Mouse (Mus musculus) liver, embryonic 14.5 days (tissue): ENCODE results near the gene Slc16a5. TPM values are rescaled to one million over a fixed set of nuclear protein-coding genes. Genes with fewer than 3 reads are reported as not detected.

Experiments used
- ATAC-seq: fragments of 200-750 bp; cut with Nextera tagmentation; 2 replicates; pipeline ENCODE4 v1.8.0; 2017; ENCODE audit warnings: moderate number of reproducible peaks, mild to moderate bottlenecking, moderate library complexity; ENCODE audit not compliant: insufficient read depth
- DNase-seq, 3 experiments: peaks; one replicate each; pipeline ENCODE4 v3.0.0-alpha.2; 2012 to 2013; ENCODE audit warnings: low read depth in 3 of 3, low spot score in 3 of 3
- H3K27ac ChIP-seq: fragments of 300-500 bp; sonication (generic); 2 replicates; pipeline ENCODE4 v1.5.1; 2014; ENCODE audit warnings: moderate library complexity, mild to moderate bottlenecking, control low read depth, inconsistent platforms
- H3K27me3 ChIP-seq: fragments of 300-500 bp; sonication (generic); 2 replicates; pipeline ENCODE4 v1.6.1; 2014; ENCODE audit warnings: mild to moderate bottlenecking, low read length, moderate library complexity; ENCODE audit not compliant: control insufficient read depth, insufficient read depth
- H3K36me3 ChIP-seq: fragments of 300-500 bp; sonication (generic); replicated peaks from 2 replicates; pipeline ENCODE4 v1.6.1; 2014; ENCODE audit warnings: low read depth; ENCODE audit not compliant: control insufficient read depth, insufficient read depth
- H3K4me1 ChIP-seq, 2 experiments: fragments of 200-500 bp in 1 of 2; fragments of 300-500 bp in 1 of 2; sonication (generic) in 1 of 2; replicated peaks; 2 replicates each; pipeline ENCODE4 v1.6.1; 2012 to 2014; ENCODE audit warnings: antibody characterized with exemption in 1 of 2, inconsistent platforms in 1 of 2, low read length in 1 of 2; ENCODE audit not compliant: control insufficient read depth in 2 of 2, insufficient read depth in 2 of 2
- H3K4me2 ChIP-seq: fragments of 300-500 bp; sonication (generic); 2 replicates; pipeline ENCODE4 v1.6.1; 2014; ENCODE audit warnings: low read depth, mild to moderate bottlenecking, control low read depth, moderate library complexity
- H3K4me3 ChIP-seq, 2 experiments: fragments of 200-500 bp in 1 of 2; fragments of 300-500 bp in 1 of 2; sonication (generic) in 1 of 2; 2 replicates each; pipeline ENCODE4 v1.5.1; 2012 to 2014; ENCODE audit warnings: low read depth in 2 of 2, low read length in 2 of 2, mild to moderate bottlenecking in 2 of 2, control low read depth in 1 of 2, inconsistent platforms in 1 of 2, moderate library complexity in 1 of 2; ENCODE audit not compliant: insufficient read depth in 1 of 2
- H3K9ac ChIP-seq: fragments of 300-500 bp; sonication (generic); replicated peaks from 2 replicates; pipeline ENCODE4 v1.6.1; 2014; ENCODE audit warnings: mild to moderate bottlenecking, control low read depth, moderate library complexity
- H3K9me3 ChIP-seq: fragments of 300-500 bp; sonication (generic); 2 replicates; pipeline ENCODE4 v1.6.1; 2016; ENCODE audit warnings: low read length, mixed read lengths; ENCODE audit not compliant: control insufficient read depth
- CTCF ChIP-seq: IDR thresholded peaks from 2 replicates; pipeline ENCODE4 v1.5.1; 2016; ENCODE audit warnings: antibody characterized with exemption, low read depth, control low read depth
- EP300 ChIP-seq: IDR thresholded peaks from 2 replicates; pipeline ENCODE4 v1.6.1; 2016; ENCODE audit warnings: antibody characterized with exemption, low read depth
- WGBS: fragments of 180-500 bp; shearing (Covaris S2); extraction: QIAGEN DNeasy Blood & Tissue Kit; methylation state at CpG from one replicate; pipeline ENCODE4 v1.1.7; 2014; ENCODE audit not compliant: insufficient replicate concordance; 5-methylcytosine and 5-hydroxymethylcytosine counted together
- polyA plus RNA-seq, 2 experiments: library from polyadenylated mRNA; depleted of rRNA in 1 of 2; stranded (reverse) in 1 of 2; unstranded in 1 of 2; fragments of >200 nt; fragmentation: Nextera tagmentation in 1 of 2; extraction: Ambion mirVana in 1 of 2; gene quantifications; 2 replicates each; pipeline versions ENCODE4 v1.2.1 to v1.2.3; 2012 to 2014

Gene Slc16a5
- polyA plus RNA-seq, 2 experiments = 0.02 TPM; not detected in 1

DNA sequence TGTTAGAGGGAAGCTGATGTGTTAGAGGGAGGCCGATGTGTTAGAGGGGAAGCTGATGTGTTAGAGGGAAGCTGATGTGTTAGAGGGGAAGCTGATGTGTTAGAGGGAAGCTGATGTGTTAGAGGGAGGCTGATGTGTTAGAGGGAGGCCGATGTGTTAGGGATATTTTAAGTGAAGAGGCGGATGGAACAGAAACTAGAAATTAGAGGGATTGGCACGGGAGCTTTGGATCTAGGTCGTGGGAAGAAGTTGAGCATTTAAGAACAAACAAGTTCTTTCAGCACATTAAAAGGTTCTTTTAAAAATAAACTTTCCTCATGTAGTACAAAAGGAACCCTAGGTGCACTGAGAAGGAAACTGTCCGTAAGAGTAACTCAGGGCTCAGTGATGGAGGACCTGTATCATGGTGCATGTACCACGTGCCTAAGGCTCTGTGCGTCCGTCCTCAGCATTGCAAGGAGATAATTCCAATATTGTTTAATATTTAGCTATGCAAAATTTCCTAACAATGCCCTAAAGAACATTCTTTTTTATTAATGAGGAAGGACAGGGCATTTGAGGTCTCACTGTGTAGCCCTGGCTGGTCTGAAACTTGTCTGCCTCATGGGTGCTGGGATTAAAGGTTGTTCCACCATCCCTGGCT lies 16.1 kb downstream of the Slc16a5 start:
- no peaks in the 10 kb centered on the region for H3K9me3 ChIP-seq
- H3K9ac ChIP-seq = no peak overlapping the region
- H3K4me2 ChIP-seq = no peak overlapping the region
- no peaks in the 10 kb centered on the region for H3K36me3 ChIP-seq
- WGBS = 65% methylated on average over 9 of the region's 9 CpGs
- ATAC-seq = no peak
- H3K4me1 ChIP-seq = peaks cover 12 to 18% of the 10 kb centered on the region in 2 experiments
- H3K4me3 ChIP-seq = no peak overlapping the region
- H3K27ac ChIP-seq = no peak overlapping the region
- no peak for DNase-seq
- no peak for TF ChIP-seq EP300
- no peaks in the 10 kb centered on the region for H3K27me3 ChIP-seq

DNA sequence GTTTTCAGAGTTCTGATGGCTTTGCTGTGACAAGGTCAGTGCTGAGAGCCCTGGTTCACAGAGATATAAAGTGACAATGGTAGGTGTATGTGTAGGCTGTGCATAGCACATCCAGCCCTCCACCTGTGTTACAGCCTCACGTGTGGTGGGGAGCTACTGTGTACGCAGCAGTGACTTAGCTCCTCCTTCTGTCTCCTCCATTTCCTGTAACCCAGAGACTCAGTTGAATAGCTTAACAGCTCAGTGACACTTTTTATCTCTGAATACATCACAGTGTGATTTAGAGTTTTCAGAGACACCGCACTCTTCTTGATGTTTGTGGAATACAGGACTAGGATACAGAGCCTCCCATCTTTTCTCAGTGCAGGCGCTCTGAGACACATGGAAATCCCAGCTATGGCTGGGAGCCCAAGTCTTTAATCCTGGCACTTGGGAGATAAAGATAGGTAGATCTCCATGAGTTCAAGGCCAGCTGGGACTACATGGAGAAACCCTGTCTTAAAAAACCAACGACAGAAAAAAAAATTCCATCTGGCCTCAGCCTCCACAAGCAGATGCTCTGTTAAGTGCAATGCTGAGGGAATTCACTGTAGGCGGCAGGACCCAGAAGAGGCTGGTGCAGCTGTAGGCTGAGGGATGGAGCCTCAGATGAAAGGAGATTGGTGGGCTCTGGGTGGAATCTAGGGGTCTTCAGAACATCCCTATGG lies 19.4 kb downstream of the Slc16a5 start:
- no peak overlapping the region for H3K4me3 ChIP-seq
- no peak for DNase-seq
- H3K27me3 ChIP-seq = no peaks in the 10 kb centered on the region
- no peaks in the 10 kb centered on the region for H3K36me3 ChIP-seq
- 66% methylated on average over 6 of the region's 6 CpGs for WGBS
- H3K9me3 ChIP-seq = no peaks in the 10 kb centered on the region
- no peak for ATAC-seq
- no peak overlapping the region for H3K4me2 ChIP-seq
- no peak overlapping the region for H3K27ac ChIP-seq
- H3K9ac ChIP-seq = no peak overlapping the region
- TF ChIP-seq EP300 (no peak), CTCF (no peak)
- no peaks in the 10 kb centered on the region; a peak in 2 of 4 replicates for H3K4me1 ChIP-seq

DNA sequence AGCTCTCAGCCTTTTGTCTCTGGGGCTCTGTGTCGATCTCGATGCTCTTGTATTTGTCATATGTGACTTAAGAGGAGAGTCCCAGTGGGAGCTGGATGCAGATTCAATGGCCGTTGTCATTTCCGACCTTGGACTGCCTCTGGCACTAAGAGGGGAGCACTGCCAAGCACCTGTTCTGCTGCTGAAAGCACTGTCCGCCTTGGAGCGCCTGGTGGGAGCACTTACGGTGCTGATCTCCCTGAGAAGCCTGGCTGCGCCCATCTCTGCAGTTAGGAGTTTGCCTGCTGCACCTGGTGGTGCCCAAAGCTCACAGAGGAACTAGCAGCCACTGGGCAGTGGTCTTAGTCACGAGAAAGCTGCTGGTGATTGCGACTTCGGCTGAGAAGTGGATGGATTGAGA lies 21.0 kb downstream of the Slc16a5 start:
- H3K4me2 ChIP-seq = no peak overlapping the region
- H3K9ac ChIP-seq = no peak overlapping the region
- H3K27ac ChIP-seq = no peak overlapping the region
- ATAC-seq (no peak), DNase-seq (no peak)
- no peak overlapping the region for H3K4me3 ChIP-seq
- TF ChIP-seq EP300 (no peak), CTCF (no peak)
- WGBS = 66% methylated on average over 11 of the region's 11 CpGs
- H3K4me1 ChIP-seq = no peaks in the 10 kb centered on the region
- no peaks in the 10 kb centered on the region for H3K9me3 ChIP-seq
- no peaks in the 10 kb centered on the region for H3K36me3 ChIP-seq
- no peaks in the 10 kb centered on the region for H3K27me3 ChIP-seq

DNA sequence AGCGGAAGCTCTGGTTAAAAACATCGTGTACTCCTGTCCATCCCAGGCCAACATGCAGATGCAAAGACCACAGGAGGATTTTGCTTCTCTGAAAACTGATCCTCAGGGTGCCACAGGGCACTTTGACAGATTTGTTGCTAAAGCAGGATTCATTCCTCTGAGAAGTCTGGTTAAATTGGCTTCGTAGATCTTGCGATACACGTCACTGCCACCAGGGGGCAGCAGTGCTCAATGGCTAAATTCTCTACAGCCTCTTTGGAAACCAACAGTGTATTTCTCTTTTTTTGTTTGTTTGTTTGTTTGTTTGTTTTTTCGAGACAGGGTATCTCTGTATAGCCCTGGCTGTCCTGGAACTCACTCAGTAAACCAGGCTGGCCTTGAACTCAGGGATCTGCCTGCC lies 21.5 kb downstream of the Slc16a5 start:
- peak; percentile 36; the same call in 1 of the 2 replicates for ATAC-seq
- DNase-seq = peak; percentile 56 to 70 (median 69)
- H3K4me2 ChIP-seq = no peak overlapping the region

DNA sequence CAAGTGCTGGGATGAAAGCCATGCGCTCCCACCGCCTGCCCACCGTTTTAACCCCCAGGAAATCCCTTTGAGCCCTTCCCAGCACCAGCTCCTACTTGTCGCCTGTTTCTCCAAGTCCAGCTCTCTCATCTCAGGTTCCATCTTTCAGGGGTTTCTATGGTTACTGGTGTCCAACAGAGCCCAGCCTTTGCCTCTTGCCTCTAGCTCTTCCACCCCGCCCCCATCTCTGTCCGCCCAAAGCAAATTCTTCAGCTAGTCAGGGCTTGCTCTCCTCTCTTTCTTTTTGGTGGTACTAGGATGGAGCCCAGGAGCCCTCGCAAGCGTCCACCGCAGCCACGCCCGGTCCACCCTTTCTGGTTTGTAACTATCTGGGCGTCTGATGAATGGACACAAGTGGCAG lies 22.9 kb downstream of the Slc16a5 start:
- Histone ChIP-seq H3K36me3 (no peaks in the 10 kb centered on the region), H3K9ac (no peak overlapping the region), H3K9me3 (no peaks in the 10 kb centered on the region), H3K4me1 (no peaks in the 10 kb centered on the region), H3K4me2 (no peak overlapping the region), H3K4me3 (no peak overlapping the region), H3K27me3 (no peaks in the 10 kb centered on the region), H3K27ac (no peak overlapping the region)
- TF ChIP-seq CTCF (no peak), EP300 (no peak)
- no peak for DNase-seq
- WGBS = 75% methylated on average over 12 of the region's 12 CpGs
- ATAC-seq = no peak

More for the DNA sequence above, 21.5 kb downstream of the Slc16a5 start:
- H3K4me1 ChIP-seq = no peaks in the 10 kb centered on the region
- no peak overlapping the region for H3K4me3 ChIP-seq
- H3K27me3 ChIP-seq = no peaks in the 10 kb centered on the region
- H3K9ac ChIP-seq = no peak overlapping the region
- H3K36me3 ChIP-seq = no peaks in the 10 kb centered on the region
- 18% methylated on average over 6 of the region's 6 CpGs for WGBS
- H3K9me3 ChIP-seq = no peaks in the 10 kb centered on the region
- TF ChIP-seq CTCF (peak; percentile 96), EP300 (no peak)
- H3K27ac ChIP-seq = no peak overlapping the region
